Mouse (Mus musculus) heart, postnatal 25 days (tissue): ENCODE results near the gene Efna4. TPM values are rescaled to one million over a fixed set of nuclear protein-coding genes. Genes with fewer than 3 reads are reported as not detected.

Experiments used
- DNase-seq: peaks from one replicate; pipeline ENCODE4 v3.0.0; 2022; ENCODE audit warnings: low spot score
- intact Hi-C: fragments of 180-260 bp; cut with DNase I; formaldehyde crosslinking; loops from one replicate; pipeline ENCODE4 v1.15.1; 2025
- total RNA-seq, 2 experiments: library from RNA; stranded (reverse); gene quantifications; 2 replicates each; pipeline ENCODE4 v1.2.3; 2021

The Efna4 gene
- total RNA-seq, 2 experiments from 2014 or later, result 0.31 to 0.47 TPM

DNA sequence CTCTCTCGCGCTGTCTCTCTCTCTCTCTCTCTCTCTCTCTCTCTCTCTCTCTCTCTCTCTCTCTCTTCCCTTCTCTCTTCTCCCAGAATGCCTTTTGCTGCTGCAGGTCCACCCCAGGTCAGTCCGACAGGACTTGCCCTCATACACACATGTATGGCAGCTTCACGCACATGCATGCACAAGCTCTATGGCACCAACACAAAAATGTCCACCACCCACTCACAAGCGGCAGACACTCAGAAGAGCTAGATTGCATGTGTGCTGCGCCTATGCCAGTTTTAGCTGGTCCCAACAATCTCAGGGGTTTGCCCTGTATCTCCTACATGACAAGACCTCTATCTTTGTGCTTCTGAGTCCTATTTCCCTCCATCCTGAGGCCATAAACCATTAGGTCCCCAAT, 20.6 kb downstream of the Efna4 start:
- DNase-seq, result no peak
- intact Hi-C loops, result no loop called here

- DNase-seq, result peak; percentile 64
- intact Hi-C loops, result loop anchor here (1.0 kb wide), 1 partner anchor 37 kb away; no protein-coding TSS in a partner anchor
Observed at GRCm38 (mm10) chr3:89316833-89317232, 21.0 kb downstream of the Efna4 start.

- intact Hi-C loops, result loop anchor here (1.0 kb wide), 2 partner anchors 38 to 169 kb away; no protein-coding TSS in a partner anchor
- no peak for DNase-seq
Observed at GRCm38 (mm10) chr3:89315930-89316831, 21.6 kb downstream of the Efna4 start.

- DNase-seq, result peak; percentile 57
- intact Hi-C loops, result loop anchor here (1.0 kb wide), 1 partner anchor 170 kb away; no protein-coding TSS in a partner anchor
Observed at GRCm38 (mm10) chr3:89315195-89315929, 22.5 kb downstream of the Efna4 start.

GRCm38 (mm10) chr3:89314791-89315190, 23.0 kb downstream of the Efna4 start:
- intact Hi-C loops, result loop anchor here (1.0 kb wide), 1 partner anchor 171 kb away; no protein-coding TSS in a partner anchor

DNA sequence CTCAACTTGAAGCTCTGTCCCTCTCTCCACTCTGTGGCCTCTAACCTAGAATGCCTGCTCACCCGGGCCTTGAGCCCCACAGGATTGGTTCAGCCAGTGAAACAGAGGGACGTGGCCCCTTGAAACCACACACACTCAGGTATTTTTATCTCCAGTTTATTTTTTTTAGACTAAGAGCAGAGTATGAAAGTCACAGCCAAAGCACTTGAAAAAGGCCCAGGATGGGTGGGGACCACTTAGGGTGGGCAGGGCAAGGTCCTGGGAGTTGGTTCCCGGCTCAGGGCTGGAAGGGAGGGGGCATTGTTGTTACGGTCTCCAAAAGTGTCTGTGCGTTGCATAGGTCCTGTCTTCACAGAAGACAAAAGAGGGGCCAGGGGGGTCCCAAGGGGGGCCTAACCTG, 23.5 kb downstream of the Efna4 start:
- intact Hi-C loops, result no loop called here
- no peak for DNase-seq

More at GRCm38 (mm10) chr3:89314791-89315190, 23.0 kb downstream of the Efna4 start:
- no peak for DNase-seq

- intact Hi-C loops, result loop anchor here (2.0 kb wide), 1 partner anchor 57 kb away; no protein-coding TSS in a partner anchor
- DNase-seq, result no peak
Observed at GRCm38 (mm10) chr3:89308089-89308488, 29.7 kb downstream of the Efna4 start.

DNA sequence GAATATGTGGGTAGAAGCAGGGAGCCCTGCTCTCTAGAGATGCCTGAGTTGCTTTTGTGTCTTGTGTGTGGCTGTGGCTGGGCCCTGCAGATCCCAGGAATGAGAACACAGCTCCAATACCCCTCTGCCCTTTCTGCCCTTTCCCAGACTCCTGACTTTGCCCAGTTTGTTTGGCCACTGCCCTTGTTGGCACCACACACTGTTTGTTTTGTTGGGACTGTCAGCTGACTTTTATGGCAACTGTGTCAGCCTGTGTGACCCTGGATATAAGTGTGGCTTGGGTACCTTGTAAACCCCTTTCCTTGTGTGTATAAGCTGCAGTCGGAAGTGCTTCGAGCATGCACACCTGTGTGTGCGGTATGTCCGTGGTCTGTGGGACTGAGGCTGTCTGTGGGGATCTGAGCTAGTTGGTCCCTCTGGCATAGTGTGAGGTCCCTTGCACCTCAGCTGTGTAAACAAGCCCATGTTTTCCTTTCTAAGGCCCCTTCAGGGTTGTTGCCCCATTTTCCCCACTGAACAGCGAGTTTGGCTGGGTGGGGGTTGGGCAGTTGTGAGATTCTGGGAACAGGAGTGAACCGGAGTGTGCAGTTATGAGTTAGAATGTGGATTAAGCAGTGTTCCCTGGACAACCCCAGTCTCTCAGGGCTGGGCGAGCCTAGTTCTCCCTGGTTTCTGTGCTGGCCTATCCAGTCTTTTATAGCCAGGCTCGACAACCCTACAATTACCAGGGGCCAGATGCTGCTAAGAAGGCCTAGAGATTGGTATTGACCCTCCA, 32.1 kb downstream of the Efna4 start:
- DNase-seq, result no peak
- intact Hi-C loops, result loop anchor here (2.0 kb wide), 1 partner anchor 17 kb away; no protein-coding TSS in a partner anchor

- intact Hi-C loops, result loop anchor here (2.0 kb wide), 1 partner anchor 16 kb away; no protein-coding TSS in a partner anchor
- no peak for DNase-seq
Observed at GRCm38 (mm10) chr3:89305105-89305504, 32.7 kb downstream of the Efna4 start.

GRCm38 (mm10) chr3:89304440-89304839, 33.4 kb downstream of the Efna4 start:
- DNase-seq, result no peak
- intact Hi-C loops, result loop anchor here (2.0 kb wide), 1 partner anchor 16 kb away; no protein-coding TSS in a partner anchor

GRCm38 (mm10) chr3:89300514-89300913, 37.3 kb downstream of the Efna4 start:
- intact Hi-C loops, result no loop called here
- DNase-seq, result no peak

- no peak for DNase-seq
- intact Hi-C loops, result no loop called here
Observed at GRCm38 (mm10) chr3:89300071-89300470, 37.8 kb downstream of the Efna4 start.

- no peak for DNase-seq
- intact Hi-C loops, result no loop called here
Observed at GRCm38 (mm10) chr3:89299499-89299898, 38.3 kb downstream of the Efna4 start.

DNA sequence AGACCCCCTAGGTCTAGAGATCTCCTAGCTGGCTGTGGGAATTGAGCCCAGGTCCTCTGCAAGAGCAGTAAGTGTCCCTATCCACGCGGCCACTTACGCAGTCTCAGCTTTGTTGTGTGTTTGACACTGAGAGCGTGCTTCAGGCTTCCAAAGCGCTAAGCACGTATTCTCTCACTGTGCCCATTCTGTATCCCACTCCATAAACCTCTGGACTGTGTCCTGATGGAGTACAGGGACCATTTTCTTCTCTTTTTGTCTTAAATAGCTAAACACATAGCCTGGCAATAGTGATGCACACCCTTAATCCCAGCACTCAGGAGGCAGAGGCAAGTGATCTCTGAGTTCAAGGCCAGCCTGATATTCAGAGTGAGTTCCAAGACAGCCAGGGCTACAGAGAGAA, 38.9 kb downstream of the Efna4 start:
- intact Hi-C loops, result no loop called here
- no peak for DNase-seq

DNA sequence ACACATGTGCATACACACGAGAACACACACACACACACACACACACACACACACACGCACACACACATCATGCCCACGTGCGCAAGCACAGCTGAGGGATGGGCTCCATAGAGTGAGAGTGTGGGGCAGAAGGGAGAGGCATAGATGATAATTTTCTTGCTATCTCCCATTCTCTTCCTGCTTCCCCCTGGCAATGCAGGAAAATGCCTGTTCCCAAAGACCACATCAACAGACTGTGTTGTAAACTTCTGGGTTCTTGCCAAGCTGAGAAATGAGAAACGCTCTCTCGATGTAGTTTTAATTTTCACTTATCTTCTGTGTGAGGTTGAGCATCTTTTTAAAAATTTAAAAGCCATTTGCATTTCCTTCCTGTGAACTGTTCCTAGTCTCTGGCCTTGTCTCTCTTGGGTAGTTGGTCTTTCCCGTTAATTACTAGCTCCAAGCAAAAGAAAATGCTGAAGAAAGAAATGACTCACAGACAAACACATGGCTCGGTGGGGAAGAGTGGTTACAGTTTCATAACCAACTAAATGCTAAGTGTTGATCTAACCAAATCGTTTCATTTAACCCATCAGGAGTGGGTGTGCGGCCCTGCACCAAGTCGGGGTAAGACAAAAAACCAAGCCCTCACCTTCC, 40.9 kb downstream of the Efna4 start:
- no peak for DNase-seq
- intact Hi-C loops, result no loop called here

- DNase-seq, result no peak
- intact Hi-C loops, result no loop called here
Observed at GRCm38 (mm10) chr3:89295685-89296230, 42.1 kb downstream of the Efna4 start.

- no peak for DNase-seq
- intact Hi-C loops, result no loop called here
Observed at GRCm38 (mm10) chr3:89294195-89294594, 43.6 kb downstream of the Efna4 start.

DNA sequence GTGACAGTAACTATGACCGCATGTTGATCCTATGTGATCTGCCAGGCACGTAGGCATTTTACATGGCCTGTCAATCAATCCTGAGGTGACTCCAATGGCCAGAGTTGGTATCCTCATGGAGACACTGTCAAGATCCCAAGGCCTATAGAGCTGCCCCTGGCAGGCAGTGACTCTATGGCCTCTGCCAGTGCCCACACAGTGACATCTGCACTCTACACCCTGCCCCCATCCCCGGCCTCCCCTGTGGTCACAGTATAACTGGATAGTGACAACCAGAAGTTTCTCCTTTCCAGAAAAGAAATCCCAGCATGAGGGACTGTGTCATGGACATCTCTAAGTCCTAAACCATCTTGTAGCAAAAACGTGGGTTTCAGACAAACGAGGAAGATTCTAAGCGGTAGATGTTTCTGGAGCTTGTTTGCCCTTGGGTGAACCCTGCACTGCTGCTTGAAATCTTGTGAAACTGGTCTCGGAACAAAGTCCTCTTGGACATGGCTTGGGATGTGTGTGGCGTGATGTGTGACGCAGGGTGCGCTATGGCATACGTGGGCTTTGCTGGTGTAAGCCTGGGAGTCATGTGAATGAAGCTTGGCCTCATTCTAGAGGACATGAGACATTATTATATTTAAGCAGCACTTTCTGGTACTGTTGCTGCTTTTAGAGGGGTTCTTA, 44.4 kb downstream of the Efna4 start:
- intact Hi-C loops, result no loop called here

More for the DNA sequence above, 44.4 kb downstream of the Efna4 start:
- DNase-seq, result no peak
